Comparison of ENCODE assay signal across 9 mouse cellular contexts in genomic region chr11:7568484-7568883, GRCm38 (mm10).
DNase-seq lines count a peak whose midpoint lies in the region; ATAC-seq and TF ChIP-seq lines count a peak whose summit lies in the region.
"Had no signal": no experiment of that assay in that cellular context is flagged by ENCODE, and none has a peak within 500 bp of the region (broad histone marks: within the 10 kb centered on the region; RNA-seq: fewer than 3 reads in every experiment).

No protein-coding gene starts in this region.

- no peaks in the 10 kb centered on the region; the same call in 1 of the 2 replicates for H3K27me3 ChIP-seq in cerebellum, adult 2 months (ENCODE audit: control insufficient read depth, insufficient read depth, low read length)
- H3K27me3 ChIP-seq: liver, embryonic 13.5 days had no signal

- 61% methylated on average over 1 of the region's 1 CpGs for whole genome bisulfite sequencing in cerebellum, adult 2 months

- H3K4me3 ChIP-seq in cerebellum, adult 2 months (replicated peaks; ENCODE audit: insufficient read depth, low read depth, low read length), result no peak overlapping the region
- H3K4me3 ChIP-seq in left cerebral cortex, adult 2 months, result no peak overlapping the region
- H3K4me3 ChIP-seq: liver, embryonic 13.5 days had no signal

- peak; percentile 8 for DNase-seq in cerebellum, adult 2 months
- no peak for DNase-seq in cerebellum, adult 9-11 months
- DNase-seq in left cerebral cortex, adult 2 months (ENCODE audit: extremely low spot score in 1 of 2, low spot score in 2 of 2), result no peak
- no peak for DNase-seq in left cerebral cortex, adult 8-10 months (ENCODE audit: low spot score in 2 of 2)
- DNase-seq in adrenal gland, adult 2 months, result peak; percentile 10
- DNase-seq in heart, postnatal 4 days, result peak; percentile 33
- DNase-seq in urinary bladder, postnatal 36 days (ENCODE audit: low spot score in 2 of 2), result no peak
- DNase-seq: liver, embryonic 13.5 days had no signal

- no peak for TF ChIP-seq POLR2A in cerebellum, adult 2 months (IDR thresholded peaks at IDR 0.05; ENCODE audit: borderline replicate concordance, insufficient read depth, low read length)

- TF ChIP-seq CTCF in cerebellum, adult 2 months (IDR thresholded peaks at IDR 0.05; ENCODE audit: borderline replicate concordance, insufficient read depth, low read depth, low read length), result peak; percentile 16; the same call in 1 of the 2 replicates
- TF ChIP-seq CTCF in left cerebral cortex, adult 2 months (IDR thresholded peaks at IDR 0.05), result peak; percentile 42

- H3K4me1 ChIP-seq in cerebellum, adult 2 months (ENCODE audit: control insufficient read depth, insufficient read depth, low read length), result no peaks in the 10 kb centered on the region
- H3K4me1 ChIP-seq: liver, embryonic 13.5 days had no signal

- ATAC-seq in erythroblast, adult 5-6 weeks (replicated peaks; ENCODE audit: low FRiP score, poor library complexity, severe bottlenecking), result no peak

- intact Hi-C loops in left cerebral cortex, adult 2 months (cut with DNase I), result loop anchor here (5.0 kb wide), 1 partner anchor 356 kb away; the partner anchor contains the start of gene Igfbp3

- no peak overlapping the region for H3K27ac ChIP-seq in cerebellum, adult 2 months (ENCODE audit: insufficient read depth, low read length)
- H3K27ac ChIP-seq in left cerebral cortex, adult 2 months, result no peak overlapping the region
- H3K27ac ChIP-seq: liver, embryonic 13.5 days had no signal

Comparison
In these comparisons a context has a peak if more than half of its experiments do, and no peak if none do; other contexts are left out.
1. DNase-seq: peak in cerebellum, adult 2 months (2 of 2), adrenal gland, adult 2 months (single experiment) and heart, postnatal 4 days (single experiment); none in cerebellum, adult 9-11 months (single experiment), left cerebral cortex, adult 2 months (0 of 2), left cerebral cortex, adult 8-10 months (0 of 2) and urinary bladder, postnatal 36 days (0 of 2).